Mouse (Mus musculus) left cerebral cortex, postnatal 14 days (tissue): Measurements from ENCODE around the gene Dmac2. TPM values are rescaled to one million over a fixed set of nuclear protein-coding genes. Genes with fewer than 3 reads are reported as not detected.

Source experiments
- DNase-seq, 2 experiments: peaks; one replicate each; pipeline ENCODE4 v3.0.0; 2021 to 2022; ENCODE audit warnings: low spot score in 2 of 2, mixed read lengths in 1 of 2
- intact Hi-C: fragments of 180-260 bp; cut with DNase I; formaldehyde crosslinking; loops from one replicate; pipeline ENCODE4 v1.15.1; 2025
- total RNA-seq, 2 experiments: library from RNA; stranded (reverse); gene quantifications; 2 replicates each; pipeline ENCODE4 v1.2.3; 2021

Gene Dmac2
- total RNA-seq, 2 experiments from 2014 or later: 35.7 to 39.6 TPM

- DNase-seq: no peak
- intact Hi-C loops: no loop called here
These were observed 5.1 kb upstream of the Dmac2 start for GRCm38 (mm10) chr7:25614086-25614485.

DNA sequence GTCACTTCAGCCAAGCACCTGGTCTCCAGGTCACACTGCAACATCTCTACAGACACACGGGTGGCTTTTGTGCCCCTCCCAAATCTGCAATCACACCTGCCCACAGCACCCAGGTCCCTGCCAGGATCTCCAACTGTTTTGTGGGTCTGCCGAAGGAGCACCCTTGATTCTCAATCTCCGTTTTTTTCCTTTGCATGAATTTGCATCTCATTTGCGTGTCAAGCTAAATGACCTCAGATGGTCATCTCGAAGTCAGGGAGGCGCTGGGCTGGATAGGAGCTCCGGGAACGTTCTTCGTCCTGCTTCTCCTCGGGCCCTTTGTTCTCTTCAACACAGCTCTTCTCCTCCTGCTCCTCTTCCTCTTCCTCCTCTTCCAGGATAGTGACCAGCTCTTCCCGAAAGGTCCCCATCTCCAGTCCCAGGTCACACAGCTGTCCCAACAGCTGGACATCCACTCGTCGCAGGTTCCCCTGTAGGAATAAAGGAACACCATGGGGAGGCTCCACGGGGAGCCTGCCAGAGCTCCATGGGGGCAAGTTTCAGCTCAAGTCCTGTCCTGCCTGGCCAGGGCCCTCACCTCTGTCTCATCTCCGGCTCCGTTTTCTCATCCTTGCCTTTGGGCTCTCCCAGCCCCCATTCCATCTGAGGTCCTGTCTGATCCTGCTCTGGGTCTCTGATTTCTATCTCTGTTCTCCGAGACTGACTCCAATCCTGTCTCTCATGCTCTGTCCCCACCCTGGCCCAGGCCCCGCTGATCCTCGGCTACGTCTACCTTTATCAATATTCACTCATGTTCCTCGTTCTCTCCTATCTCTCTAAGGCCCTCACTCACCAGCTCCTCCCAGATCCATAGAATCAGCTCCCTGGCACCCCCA, 4.1 kb upstream of the Dmac2 start:
- DNase-seq: no peak
- intact Hi-C loops: no loop called here

- no peak for DNase-seq
- intact Hi-C loops: no loop called here
These were observed 3.6 kb upstream of the Dmac2 start, which contains the start of gene Erich4 for GRCm38 (mm10) chr7:25615706-25616011. Gene Erich4 (minus strand): TSS chr7:25615892.

DNA sequence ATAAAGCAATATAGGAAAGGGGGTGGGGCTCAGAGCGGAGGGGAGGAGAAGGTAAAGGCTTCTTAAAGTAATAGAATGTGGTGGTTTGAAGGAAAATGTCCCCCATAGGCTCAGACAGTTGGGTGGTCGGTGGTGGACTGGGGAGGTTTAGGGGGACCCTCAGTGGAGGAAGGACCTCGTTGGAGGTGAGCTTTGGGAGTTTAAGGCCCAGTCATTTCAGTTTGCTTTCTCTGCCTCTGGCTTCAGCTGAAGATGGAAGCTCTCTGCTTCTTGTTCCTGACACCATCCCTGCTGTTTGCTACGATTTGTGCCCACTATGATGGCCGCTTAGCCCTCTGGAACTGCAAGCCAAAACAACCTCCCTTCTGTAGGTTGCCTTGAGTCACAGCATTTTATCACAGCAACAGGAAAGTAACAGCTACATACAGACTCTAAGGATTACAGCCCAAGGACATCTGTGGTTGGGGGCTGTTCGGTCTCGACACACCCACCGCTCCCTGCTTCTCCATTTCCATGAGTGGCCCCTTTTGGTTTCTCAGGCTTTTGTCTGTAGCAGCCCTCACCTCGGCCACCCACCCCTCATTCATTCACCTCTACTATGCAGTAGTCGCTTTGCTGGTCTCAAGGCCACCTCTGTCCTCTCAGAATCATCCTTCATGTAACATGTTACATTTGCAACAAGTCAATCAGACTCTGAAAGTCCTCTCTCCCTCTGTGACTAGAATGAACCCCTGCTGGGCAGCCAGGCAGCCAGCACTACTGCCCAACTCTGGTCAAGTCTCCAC, 1.6 kb upstream of the Dmac2 start:
- no peak for DNase-seq
- intact Hi-C loops: no loop called here

GRCm38 (mm10) chr7:25619722-25619991, 443 bp downstream of the Dmac2 start:
- intact Hi-C loops: no loop called here

DNA sequence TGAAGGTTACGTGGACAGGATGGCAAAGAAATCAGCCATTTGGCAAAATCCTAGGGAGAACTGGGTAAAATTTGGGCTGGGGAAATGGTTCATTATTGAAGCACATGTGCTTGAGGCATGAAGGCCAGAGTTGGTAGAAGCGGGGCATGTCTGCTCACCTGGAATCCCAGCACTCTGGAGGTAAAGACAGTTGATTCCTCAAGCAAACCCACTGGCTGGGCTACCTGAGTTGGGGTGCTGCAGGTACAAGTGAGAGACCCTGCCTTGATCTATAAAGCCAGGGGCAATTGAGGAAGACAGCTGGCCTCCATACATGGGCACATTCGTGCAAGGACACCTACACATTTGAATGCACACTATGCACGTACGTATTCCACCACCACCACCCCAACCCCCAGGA, 887 bp downstream of the Dmac2 start:
- no peak for DNase-seq
- intact Hi-C loops: no loop called here

More at GRCm38 (mm10) chr7:25619722-25619991, 443 bp downstream of the Dmac2 start:
- DNase-seq: no peak

DNA sequence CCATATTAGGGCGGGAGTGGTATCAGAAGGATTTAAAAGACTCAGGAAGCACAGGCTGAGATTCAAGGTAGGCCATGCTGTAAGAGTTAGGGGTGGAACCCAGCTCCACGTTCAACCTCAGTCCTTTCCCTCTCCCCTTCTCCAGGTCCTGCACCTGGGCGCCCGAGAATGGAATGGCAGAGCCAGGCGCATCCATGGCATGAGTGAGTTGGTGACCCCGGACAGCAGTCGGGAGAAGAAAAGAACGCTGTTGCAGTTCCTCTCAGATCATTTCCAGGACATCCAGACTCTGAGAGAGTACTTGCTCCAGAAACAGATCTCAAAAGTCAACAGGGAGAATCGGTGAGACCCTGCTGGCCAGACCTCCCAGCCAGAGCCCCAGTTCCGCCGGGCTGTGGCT, 1.5 kb downstream of the Dmac2 start:
- intact Hi-C loops: no loop called here
- no peak for DNase-seq

- no peak for DNase-seq
- intact Hi-C loops: no loop called here
These were observed 4.7 kb downstream of the Dmac2 start for GRCm38 (mm10) chr7:25623857-25624370.

GRCm38 (mm10) chr7:25624851-25625250, 5.6 kb downstream of the Dmac2 start:
- intact Hi-C loops: no loop called here
- no peak for DNase-seq

GRCm38 (mm10) chr7:25625594-25626250, 6.5 kb downstream of the Dmac2 start:
- intact Hi-C loops: no loop called here

DNA sequence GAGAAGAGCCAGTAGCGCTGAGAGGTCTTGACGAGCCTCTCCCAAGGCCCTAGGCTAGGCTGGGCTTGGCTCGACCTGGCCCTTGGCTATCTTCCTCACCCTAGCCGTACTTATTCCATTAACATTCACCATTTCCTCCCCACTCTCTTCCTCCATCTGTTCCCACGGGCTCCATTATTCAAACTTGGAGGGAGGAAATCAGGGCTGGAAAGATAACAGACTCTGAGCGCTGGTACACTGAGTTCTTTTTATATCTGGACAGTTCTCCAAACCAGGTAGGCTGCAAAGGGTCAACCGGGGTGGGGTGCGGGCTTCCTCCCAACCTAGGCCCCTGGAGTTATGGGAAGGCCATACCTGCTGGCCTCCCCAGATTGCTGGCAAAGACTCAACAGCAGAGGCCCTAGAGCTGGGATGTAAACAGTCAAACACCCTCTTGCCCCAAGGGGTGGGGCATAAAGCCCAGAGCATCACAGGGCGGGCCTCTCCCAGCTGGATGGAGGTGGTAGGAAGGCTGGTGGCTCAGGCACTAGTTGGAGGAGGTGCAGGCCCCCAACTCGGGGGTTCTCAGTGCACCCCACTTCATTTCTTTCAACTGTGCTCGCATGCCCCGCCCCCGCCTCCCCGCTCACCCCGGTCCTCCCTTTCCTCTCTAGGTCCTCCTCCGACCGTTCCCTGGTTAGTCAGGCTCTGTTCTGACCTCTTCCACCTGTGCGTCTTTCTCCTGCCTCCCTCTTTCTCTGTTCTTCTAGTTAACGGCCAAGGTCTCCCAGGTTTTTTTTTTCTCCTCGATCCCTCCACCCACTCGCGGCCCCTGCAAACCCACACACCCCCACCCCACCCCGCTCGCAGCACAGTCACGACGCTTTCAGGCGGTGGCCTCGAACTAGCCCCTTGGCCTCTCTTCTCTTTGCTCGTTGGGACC, 7.6 kb downstream of the Dmac2 start, which contains the start of gene B3gnt8:
Gene B3gnt8 (plus strand): TSS at position 146 of the 922 bp plus-strand sequence.
- intact Hi-C loops: no loop called here

More at GRCm38 (mm10) chr7:25625594-25626250, 6.5 kb downstream of the Dmac2 start:
- DNase-seq: no peak

GRCm38 (mm10) chr7:25627431-25628322, 8.5 kb downstream of the Dmac2 start:
- intact Hi-C loops: no loop called here
- no peak for DNase-seq

More for the DNA sequence above, 7.6 kb downstream of the Dmac2 start, which contains the start of gene B3gnt8:
- DNase-seq: no peak

DNA sequence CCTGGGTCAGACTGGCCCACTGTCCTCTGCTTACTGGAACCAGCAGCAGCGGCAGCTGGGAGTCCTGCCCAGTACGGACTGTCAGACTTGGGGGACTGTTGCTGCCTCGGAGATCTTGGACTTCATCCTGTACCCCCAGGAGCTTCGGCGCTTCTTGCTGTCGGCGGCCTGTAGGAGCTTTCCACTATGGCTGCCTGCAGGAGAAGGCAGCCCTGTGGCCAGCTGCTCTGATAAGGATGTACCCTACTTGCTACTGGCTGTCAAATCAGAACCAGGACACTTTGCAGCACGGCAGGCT, 9.1 kb downstream of the Dmac2 start:
- no peak for DNase-seq
- intact Hi-C loops: no loop called here

DNA sequence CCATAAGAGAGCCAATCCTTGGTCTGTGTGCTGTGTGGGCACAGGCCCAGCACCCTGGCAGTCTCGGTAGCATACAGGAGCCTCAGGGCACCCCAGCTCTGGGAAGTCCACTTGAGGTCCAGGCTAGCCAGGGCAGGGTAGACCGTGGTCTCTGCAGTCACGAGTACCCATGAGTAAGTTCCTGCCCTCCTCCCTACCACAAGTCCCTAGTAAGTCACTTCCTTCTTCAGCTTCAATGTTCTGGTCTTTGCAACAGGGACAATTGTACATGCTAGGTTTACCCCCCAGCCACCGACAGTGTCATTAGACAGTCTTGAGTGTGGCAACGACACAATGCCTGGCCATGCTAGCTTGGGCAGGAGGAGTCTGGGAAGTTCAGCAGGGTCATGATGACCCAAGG, 13.5 kb downstream of the Dmac2 start:
- DNase-seq: no peak
- intact Hi-C loops: no loop called here

GRCm38 (mm10) chr7:25636373-25636772, 17.2 kb downstream of the Dmac2 start:
- DNase-seq: no peak
- intact Hi-C loops: no loop called here

- no peak for DNase-seq
- intact Hi-C loops: no loop called here
These were observed 17.9 kb downstream of the Dmac2 start for GRCm38 (mm10) chr7:25637099-25637498.

DNA sequence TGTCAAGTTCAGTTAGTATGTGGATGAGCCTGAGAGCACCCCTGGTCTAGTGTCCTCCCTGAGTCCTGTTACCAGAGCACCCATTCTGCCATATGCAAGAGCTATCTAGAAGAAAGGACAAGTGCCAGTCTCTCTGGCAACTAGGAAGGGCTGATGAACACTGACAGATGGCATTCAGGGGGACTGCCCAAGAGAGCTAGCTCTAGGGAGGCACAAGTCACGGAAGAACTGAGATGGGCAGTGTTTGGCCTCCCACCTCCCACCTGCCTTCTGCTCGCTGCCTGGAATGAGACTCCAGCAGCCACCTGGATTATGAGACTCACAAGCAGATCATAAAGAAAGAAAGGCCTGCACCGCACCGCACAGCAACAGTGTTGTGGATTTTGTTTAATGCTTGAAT, 20.5 kb downstream of the Dmac2 start:
- DNase-seq: peak in 1 of 2 experiments; percentile 42
- intact Hi-C loops: no loop called here

DNA sequence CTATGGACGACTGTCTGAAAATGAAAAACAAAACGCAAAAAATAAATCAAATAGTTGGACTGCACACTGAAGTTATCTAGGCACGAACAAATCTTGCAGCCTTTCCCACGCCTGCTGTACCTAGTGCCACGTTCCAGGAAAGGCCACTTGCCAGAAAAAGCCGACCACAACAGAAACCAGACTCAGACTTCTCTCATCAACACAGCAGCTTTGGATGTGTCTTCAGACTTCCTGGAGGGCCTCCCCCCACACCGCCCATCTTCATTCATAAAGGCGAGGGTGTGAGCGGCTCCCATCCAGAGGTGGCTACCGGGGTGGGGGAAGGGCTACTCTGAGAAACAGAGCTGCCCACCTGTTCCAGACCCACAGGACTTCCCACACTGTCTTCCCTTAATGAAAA, 24.9 kb downstream of the Dmac2 start:
- intact Hi-C loops: no loop called here
- DNase-seq: no peak
